Comparison of ENCODE assay signal across 29 mouse cellular contexts in genomic region chr8:103970966-103971365, GRCm38 (mm10).
A peak's percentile ranks its signal among the peaks of the same experiment; 100 is the strongest.
DNase-seq lines count a peak whose midpoint lies in the region; ATAC-seq lines count a peak whose summit lies in the region.
"Had no signal": no experiment of that assay in that cellular context is flagged by ENCODE, and none has a peak within 500 bp of the region (broad histone marks: within the 10 kb centered on the region; RNA-seq: fewer than 3 reads in every experiment).

No protein-coding gene starts in this region.

- intact Hi-C loops in left cerebral cortex, postnatal 14 days (cut with DNase I): no loop called here

- H3K27ac ChIP-seq in embryonic facial prominence, embryonic 14.5 days (replicated peaks; ENCODE audit: low read depth, low read length): no peak overlapping the region
- H3K27ac ChIP-seq in embryonic facial prominence, embryonic 10.5 days (replicated peaks): no peak overlapping the region
- H3K27ac ChIP-seq in lung, embryonic 16.5 days (ENCODE audit: low read length): no peak overlapping the region
- peak overlapping the region; percentile 22; the same call in 1 of the 2 replicates for H3K27ac ChIP-seq in embryonic facial prominence, embryonic 15.5 days (replicated peaks)
- H3K27ac ChIP-seq: embryonic facial prominence, embryonic 12.5 days; forebrain, embryonic 12.5 days; forebrain, embryonic 15.5 days; gastrocnemius, adult 2 months; heart, embryonic 15.5 days; hindbrain, embryonic 10.5 days; hindbrain, embryonic 13.5 days; intestine, embryonic 15.5 days had no signal

- WGBS in embryonic facial prominence, embryonic 14.5 days: 77% methylated on average over 4 of the region's 4 CpGs
- 91% methylated on average over 4 of the region's 4 CpGs for WGBS in embryonic facial prominence, embryonic 10.5 days
- WGBS in lung, embryonic 16.5 days: 77% methylated on average over 4 of the region's 4 CpGs
- WGBS in embryonic facial prominence, embryonic 15.5 days: 81% methylated on average over 4 of the region's 4 CpGs

- peak; percentile 36 for DNase-seq in embryonic facial prominence, embryonic 14.5 days (ENCODE audit: low spot score)
- no peak for DNase-seq in embryonic facial prominence, embryonic 10.5 days (ENCODE audit: low spot score)
- no peak for DNase-seq in lung, adult 18-20 months
- DNase-seq in adrenal gland, postnatal 4 days (ENCODE audit: low spot score in 2 of 2): no peak
- no peak for DNase-seq in left cerebral cortex, postnatal 14 days (ENCODE audit: low spot score in 2 of 2)
- DNase-seq: adrenal gland, adult 2 months; adrenal gland, postnatal 14 days; B cell, adult 2 months; cerebellum, adult 11-12 months; cerebellum, adult 8-10 months; cerebellum, postnatal 10 days; gastrocnemius, adult 2 months; gastrocnemius, postnatal 25 days; heart, adult 18-20 months; heart, postnatal 10 days; heart, postnatal 36 days had no signal

- ATAC-seq in embryonic facial prominence, embryonic 14.5 days (ENCODE audit: low read depth): no peak
- ATAC-seq in lung, embryonic 16.5 days (ENCODE audit: low read depth): 0 out of 2 replicates have a peak, but pooled peaks have one; percentile 31
- no peak for ATAC-seq in embryonic facial prominence, embryonic 15.5 days (ENCODE audit: insufficient number of reproducible peaks, low FRiP score, low TSS enrichment, low read depth)
- ATAC-seq: forebrain, embryonic 15.5 days; hindbrain, embryonic 16.5 days; intestine, embryonic 15.5 days had no signal

- no peak overlapping the region for H3K4me3 ChIP-seq in embryonic facial prominence, embryonic 14.5 days (ENCODE audit: low read depth, low read length)
- H3K4me3 ChIP-seq in embryonic facial prominence, embryonic 10.5 days: no peak overlapping the region
- H3K4me3 ChIP-seq in lung, embryonic 16.5 days (ENCODE audit: low read length): no peak overlapping the region
- no peak overlapping the region for H3K4me3 ChIP-seq in embryonic facial prominence, embryonic 15.5 days (replicated peaks)
- H3K4me3 ChIP-seq: embryonic facial prominence, embryonic 12.5 days; forebrain, embryonic 12.5 days; forebrain, embryonic 15.5 days; gastrocnemius, adult 2 months; heart, embryonic 12.5 days; heart, embryonic 15.5 days; hindbrain, embryonic 10.5 days; hindbrain, embryonic 13.5 days; intestine, embryonic 15.5 days had no signal

- no peak overlapping the region for H3K9ac ChIP-seq in embryonic facial prominence, embryonic 14.5 days (ENCODE audit: low read depth, low read length)
- H3K9ac ChIP-seq in lung, embryonic 16.5 days (ENCODE audit: low read length): no peak overlapping the region
- no peak overlapping the region for H3K9ac ChIP-seq in embryonic facial prominence, embryonic 15.5 days
- H3K9ac ChIP-seq: embryonic facial prominence, embryonic 12.5 days; forebrain, embryonic 12.5 days; forebrain, embryonic 15.5 days; heart, embryonic 12.5 days; heart, embryonic 15.5 days; hindbrain, embryonic 13.5 days; intestine, embryonic 15.5 days had no signal

- H3K27me3 ChIP-seq in embryonic facial prominence, embryonic 14.5 days (replicated peaks; ENCODE audit: control insufficient read depth, insufficient read depth, low read length): no peaks in the 10 kb centered on the region
- H3K27me3 ChIP-seq in embryonic facial prominence, embryonic 10.5 days (replicated peaks; ENCODE audit: low read depth, poor library complexity, severe bottlenecking): no peaks in the 10 kb centered on the region
- H3K27me3 ChIP-seq in lung, embryonic 16.5 days (ENCODE audit: control insufficient read depth, insufficient read depth, low read depth, low read length): no peaks in the 10 kb centered on the region
- no peaks in the 10 kb centered on the region for H3K27me3 ChIP-seq in embryonic facial prominence, embryonic 15.5 days
- H3K27me3 ChIP-seq: CH12.LX; embryonic facial prominence, embryonic 12.5 days; forebrain, embryonic 12.5 days; forebrain, embryonic 15.5 days; heart, embryonic 12.5 days; heart, embryonic 15.5 days; hindbrain, embryonic 13.5 days; intestine, embryonic 15.5 days had no signal

- no peaks in the 10 kb centered on the region for H3K9me3 ChIP-seq in embryonic facial prominence, embryonic 14.5 days (ENCODE audit: control insufficient read depth, low read length)
- H3K9me3 ChIP-seq in embryonic facial prominence, embryonic 10.5 days: no peaks in the 10 kb centered on the region
- no peaks in the 10 kb centered on the region for H3K9me3 ChIP-seq in lung, embryonic 16.5 days (ENCODE audit: control insufficient read depth, low read length)
- H3K9me3 ChIP-seq in embryonic facial prominence, embryonic 15.5 days (replicated peaks): no peaks in the 10 kb centered on the region
- H3K9me3 ChIP-seq: embryonic facial prominence, embryonic 12.5 days; forebrain, embryonic 12.5 days; forebrain, embryonic 15.5 days; heart, embryonic 12.5 days; heart, embryonic 15.5 days; hindbrain, embryonic 10.5 days; hindbrain, embryonic 13.5 days; intestine, embryonic 15.5 days had no signal

- no peaks in the 10 kb centered on the region for H3K4me1 ChIP-seq in embryonic facial prominence, embryonic 14.5 days (ENCODE audit: control insufficient read depth, insufficient read depth, low read length)
- no peaks in the 10 kb centered on the region for H3K4me1 ChIP-seq in embryonic facial prominence, embryonic 10.5 days
- H3K4me1 ChIP-seq in lung, embryonic 16.5 days (replicated peaks; ENCODE audit: control insufficient read depth, insufficient read depth, low read length): 0 out of 2 replicates have a peak, but pooled peaks cover 2% of the 10 kb centered on the region
- no peaks in the 10 kb centered on the region for H3K4me1 ChIP-seq in embryonic facial prominence, embryonic 15.5 days
- H3K4me1 ChIP-seq: embryonic facial prominence, embryonic 12.5 days; forebrain, embryonic 12.5 days; forebrain, embryonic 15.5 days; heart, embryonic 12.5 days; heart, embryonic 15.5 days; hindbrain, embryonic 10.5 days; hindbrain, embryonic 13.5 days; intestine, embryonic 15.5 days had no signal

- no peak overlapping the region for H3K4me2 ChIP-seq in embryonic facial prominence, embryonic 14.5 days (ENCODE audit: low read depth, low read length)
- no peak overlapping the region for H3K4me2 ChIP-seq in lung, embryonic 16.5 days (ENCODE audit: low read depth, low read length)
- no peak overlapping the region for H3K4me2 ChIP-seq in embryonic facial prominence, embryonic 15.5 days (replicated peaks)
- H3K4me2 ChIP-seq: embryonic facial prominence, embryonic 12.5 days; forebrain, embryonic 12.5 days; forebrain, embryonic 15.5 days; heart, embryonic 12.5 days; heart, embryonic 15.5 days; hindbrain, embryonic 13.5 days; intestine, embryonic 15.5 days had no signal

- H3K36me3 ChIP-seq in embryonic facial prominence, embryonic 14.5 days (ENCODE audit: control insufficient read depth, insufficient read depth, low read length): no peaks in the 10 kb centered on the region
- H3K36me3 ChIP-seq in embryonic facial prominence, embryonic 10.5 days (replicated peaks): no peaks in the 10 kb centered on the region
- no peaks in the 10 kb centered on the region for H3K36me3 ChIP-seq in lung, embryonic 16.5 days (ENCODE audit: control insufficient read depth, insufficient read depth, low read length)
- H3K36me3 ChIP-seq in embryonic facial prominence, embryonic 15.5 days: no peaks in the 10 kb centered on the region
- H3K36me3 ChIP-seq: embryonic facial prominence, embryonic 12.5 days; forebrain, embryonic 12.5 days; forebrain, embryonic 15.5 days; G1E; heart, embryonic 12.5 days; heart, embryonic 15.5 days; hindbrain, embryonic 10.5 days; hindbrain, embryonic 13.5 days; intestine, embryonic 15.5 days had no signal
